Mouse (Mus musculus): ENCODE measurements around the gene Tcp11l1.
A peak's percentile ranks its signal among the peaks of the same experiment; 100 is the strongest.

The Tcp11l1 gene

DNA sequence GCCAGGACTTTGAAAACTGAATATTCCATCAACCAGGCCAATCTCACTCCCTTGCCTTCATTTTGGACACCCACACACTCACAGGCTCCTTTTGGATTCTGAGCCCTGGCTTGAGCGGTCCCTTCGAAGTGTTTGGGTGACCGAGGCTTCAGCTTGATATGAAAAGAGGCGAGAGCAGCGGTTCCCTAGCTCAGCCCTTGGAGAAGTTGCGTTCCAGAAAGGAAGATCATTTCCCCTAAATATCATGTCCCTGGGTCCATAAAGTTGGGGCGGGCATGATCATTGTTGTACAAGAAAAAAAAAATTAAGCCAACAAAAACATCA lies 479 bp upstream of the Tcp11l1 start:
- no peak for DNase-seq (ENCODE audit: low spot score)

DNA sequence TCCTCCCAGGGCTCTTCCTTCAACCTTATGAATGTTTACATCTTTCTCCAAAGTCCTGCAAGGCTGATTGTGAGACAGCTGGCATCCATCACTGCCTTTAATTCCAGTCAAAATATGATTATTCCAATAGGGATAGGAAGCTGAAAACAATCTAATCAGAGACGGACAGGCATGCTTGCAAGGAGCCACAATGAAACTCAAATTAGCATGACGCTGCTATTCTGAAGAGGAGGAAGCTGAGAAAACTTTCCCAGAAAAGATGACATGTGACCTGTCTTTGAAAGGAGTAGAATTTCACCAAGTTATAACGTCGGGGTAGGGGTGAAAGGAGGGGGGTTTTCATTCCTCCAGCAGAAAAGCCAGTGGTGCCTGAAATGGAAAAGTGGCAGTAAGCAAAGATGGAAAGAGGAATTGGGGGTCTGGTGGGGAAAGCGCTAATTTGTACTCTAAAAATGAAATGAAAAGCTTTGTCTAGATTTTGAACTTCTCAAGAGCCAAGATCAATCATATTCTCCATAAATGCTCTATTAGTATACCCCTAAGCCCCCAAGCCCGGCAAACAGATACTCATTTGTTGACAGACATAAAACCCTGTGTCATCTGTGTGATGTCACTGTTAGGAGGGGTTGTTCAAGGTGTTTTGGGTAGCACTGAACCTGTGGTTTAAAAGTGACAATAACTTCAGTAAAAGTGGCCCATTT lies 1.1 kb downstream of the Tcp11l1 start:
- DNase-seq (ENCODE audit: low spot score), result no peak

DNA sequence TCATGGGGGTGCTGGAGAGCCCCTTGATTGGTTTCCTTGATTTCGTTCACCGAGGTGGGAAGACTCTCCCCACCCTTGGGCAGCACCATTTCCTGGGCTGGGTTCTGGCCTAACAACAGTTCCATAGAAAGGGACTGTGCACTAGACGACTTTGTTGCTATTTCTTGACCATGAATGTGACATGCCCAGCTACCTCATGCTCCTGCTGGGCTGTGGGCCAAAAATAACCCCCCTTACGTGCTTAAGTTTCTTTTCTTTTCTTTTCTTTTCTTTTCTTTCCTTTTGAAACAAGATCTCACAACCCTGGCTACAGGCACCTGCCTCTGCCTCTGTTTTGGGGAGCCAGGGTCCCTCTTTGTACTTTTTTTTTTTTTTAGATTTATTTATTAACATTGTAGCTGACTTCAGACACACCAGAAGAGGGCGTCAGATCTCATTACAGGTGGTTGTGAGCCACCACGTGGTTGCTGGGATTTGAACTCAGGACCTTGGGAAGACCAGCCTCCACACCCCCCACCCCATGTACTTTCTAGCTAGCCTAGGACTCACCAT lies 2.1 kb downstream of the Tcp11l1 start:
- no peak for DNase-seq (ENCODE audit: low spot score)

DNA sequence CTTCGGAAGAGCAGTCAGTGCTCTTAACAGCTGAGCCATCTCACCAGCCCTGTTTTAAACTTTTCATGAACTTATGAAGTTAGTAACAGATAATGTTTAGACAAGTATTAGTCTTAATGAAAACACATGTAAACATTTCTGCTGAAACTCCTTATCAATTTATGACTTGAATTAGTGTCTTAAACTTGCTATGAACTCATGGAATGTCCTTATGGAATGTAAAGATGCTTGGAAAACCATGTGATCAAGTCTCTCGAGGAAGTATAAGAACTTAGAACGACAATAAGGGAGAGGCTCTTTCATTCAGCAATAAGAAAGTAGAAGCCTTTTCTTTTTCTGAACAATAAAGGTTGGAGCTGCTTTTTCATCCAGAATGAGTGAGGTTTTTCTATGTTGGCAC lies 7.6 kb downstream of the Tcp11l1 start:
- no peak for DNase-seq (ENCODE audit: low spot score)

DNA sequence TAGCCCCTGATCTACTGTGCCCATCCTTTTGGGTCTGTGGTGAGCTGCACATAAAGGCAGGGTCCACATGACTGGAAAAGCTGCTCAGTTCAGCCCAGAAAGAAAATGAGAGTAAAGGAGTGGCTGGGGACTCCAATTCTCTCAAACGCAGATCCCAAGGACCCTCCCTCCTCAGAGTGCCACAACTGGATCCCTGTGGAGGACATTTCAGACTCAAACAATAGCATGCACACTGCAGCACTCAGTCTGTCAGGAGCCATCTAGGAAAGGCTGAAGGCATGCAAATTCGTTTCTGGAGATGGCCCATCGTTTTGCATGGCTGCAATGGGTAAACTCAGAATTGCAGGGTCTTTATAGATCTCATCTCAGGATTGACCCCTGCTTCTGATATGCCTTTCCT lies 8.8 kb downstream of the Tcp11l1 start:
- DNase-seq (ENCODE audit: low spot score), result no peak

DNA sequence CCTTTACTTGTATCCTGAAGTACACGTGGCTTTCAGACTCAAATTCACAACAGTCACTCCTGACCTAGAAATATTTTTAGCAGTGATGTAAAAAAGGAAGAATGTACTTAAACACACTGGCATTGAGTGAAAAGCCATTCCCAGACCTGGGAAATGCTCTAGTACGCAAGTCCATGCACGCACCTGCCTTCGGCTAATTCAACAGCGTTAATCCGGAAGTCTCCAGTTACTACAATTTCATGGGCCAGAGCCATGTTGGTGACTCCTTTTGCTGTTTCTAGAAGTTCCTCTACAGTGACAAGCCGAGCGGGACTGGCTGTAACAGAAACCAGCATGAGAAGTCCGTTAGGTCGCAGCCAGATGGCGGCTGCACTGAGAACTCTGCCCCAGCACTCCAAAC lies 12.3 kb downstream of the Tcp11l1 start:
- DNase-seq (ENCODE audit: low spot score), result no peak

DNA sequence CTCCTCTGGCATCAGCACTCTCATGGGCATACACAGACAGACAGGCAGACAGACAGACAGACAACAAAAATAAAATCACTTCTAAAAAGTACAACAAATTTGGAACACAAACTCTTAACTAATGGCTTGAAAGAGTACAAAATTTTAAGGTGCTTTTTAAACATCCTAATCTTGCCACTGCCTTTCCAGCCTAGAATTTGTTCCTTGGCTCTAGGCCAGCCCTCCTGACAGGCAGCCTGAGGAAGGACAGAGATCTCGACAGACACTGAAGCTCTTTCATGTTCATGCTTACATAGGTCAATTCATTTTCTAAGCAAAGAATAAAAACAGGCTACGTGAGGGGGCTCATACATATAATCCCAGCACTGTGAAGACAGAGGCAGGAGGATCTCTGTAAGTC lies 19.4 kb downstream of the Tcp11l1 start:
- no peak for DNase-seq (ENCODE audit: low spot score)

DNA sequence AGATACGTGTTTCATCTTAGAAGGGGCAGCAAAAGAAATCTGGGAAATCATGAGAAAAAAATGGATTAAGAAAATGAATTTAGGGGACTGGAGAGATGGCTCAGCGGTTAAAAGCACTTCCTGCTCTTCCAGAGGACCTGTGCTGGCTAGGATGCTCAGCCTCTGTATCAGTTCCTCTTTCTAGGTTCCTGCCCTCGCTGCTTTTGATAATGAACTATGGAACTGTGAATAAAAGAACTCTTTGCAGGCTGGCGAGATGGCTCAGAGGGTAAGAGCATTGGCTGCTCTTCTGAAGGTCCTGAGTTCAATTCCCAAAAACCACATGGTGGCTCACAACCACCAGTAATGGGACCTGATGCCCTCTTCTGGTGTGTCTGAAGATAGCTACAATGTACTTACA lies 21.2 kb downstream of the Tcp11l1 start:
- no peak for DNase-seq (ENCODE audit: low spot score)

DNA sequence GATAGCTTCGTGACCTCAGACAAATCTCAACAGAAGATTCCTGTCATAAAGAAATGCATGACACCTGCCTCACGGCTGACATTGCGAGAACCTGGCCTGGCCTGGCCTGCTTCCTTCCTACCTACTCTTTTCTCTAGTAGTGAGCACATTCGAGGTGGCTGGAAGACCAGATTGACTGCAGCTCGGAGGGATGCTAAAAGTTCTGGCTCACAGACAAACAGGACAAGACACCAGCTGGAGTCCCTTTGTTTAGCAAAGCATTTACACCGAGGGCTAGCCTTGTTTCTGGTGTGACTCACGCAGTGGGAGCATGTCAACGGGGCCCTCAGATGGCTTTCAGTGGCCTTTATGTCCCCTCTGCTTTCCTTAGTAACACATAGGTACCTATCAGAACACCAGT lies 23.2 kb downstream of the Tcp11l1 start:
- DNase-seq (ENCODE audit: low spot score), result no peak

DNA sequence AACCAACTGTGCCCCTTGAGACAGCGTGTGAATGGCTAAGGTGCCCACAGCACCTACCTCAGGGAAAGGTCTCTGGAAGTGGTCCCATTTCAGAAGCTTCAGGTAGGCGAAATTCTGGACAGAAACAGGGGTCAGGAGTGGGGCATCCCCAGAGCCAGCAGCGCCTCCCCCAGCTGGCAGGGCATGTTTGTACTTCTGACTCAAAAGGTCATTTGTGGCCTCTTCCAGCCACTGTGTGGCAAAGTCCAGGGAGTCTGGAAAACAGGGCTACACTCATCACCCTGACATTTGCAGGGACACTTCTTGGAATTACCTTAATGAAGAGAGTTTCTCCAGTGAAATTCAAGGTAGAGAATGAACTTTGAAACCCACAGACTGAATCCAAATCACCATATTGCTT lies 23.6 kb downstream of the Tcp11l1 start:
- DNase-seq (ENCODE audit: low spot score), result peak; percentile 28

DNA sequence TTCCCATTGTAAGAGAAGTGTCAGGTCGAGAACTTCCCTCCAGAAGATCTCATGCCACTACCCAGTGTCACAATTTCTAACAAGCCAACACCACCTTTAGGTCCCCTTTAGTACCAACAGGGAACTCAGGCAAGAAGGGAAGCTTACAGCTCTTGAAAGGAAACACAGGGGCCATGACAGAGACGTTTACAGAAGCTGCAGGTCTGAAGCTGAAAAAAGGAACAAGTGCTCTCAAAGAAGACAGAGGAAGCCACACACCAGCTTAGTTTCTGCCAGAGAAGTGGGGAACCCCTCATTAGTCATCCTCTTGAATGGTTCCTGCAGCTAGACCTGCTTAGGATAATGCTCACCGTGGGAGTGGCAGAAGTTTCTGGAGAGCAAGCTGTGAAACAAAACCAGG lies 24.7 kb downstream of the Tcp11l1 start:
- no peak for DNase-seq (ENCODE audit: low spot score)

DNA sequence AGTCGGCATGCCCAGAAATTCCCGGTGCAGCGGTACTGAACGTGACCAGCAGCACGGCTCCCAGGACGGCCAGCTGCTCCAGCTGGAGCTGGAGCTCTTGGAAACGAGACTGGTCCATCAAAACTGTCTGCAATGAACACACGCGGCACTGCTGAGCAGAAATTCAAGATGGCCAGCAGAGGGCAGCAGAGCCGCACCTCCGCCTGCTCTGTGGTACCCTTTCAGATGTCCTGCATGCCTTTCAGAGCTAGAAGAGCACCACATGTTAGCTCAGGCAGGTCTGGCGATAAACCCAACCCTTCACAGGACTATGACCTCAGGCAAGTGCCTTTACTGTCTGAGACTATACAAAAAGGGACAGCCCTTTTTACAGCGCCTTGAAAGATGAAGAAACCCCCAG lies 26.6 kb downstream of the Tcp11l1 start:
- DNase-seq (ENCODE audit: low spot score), result peak; percentile 80

DNA sequence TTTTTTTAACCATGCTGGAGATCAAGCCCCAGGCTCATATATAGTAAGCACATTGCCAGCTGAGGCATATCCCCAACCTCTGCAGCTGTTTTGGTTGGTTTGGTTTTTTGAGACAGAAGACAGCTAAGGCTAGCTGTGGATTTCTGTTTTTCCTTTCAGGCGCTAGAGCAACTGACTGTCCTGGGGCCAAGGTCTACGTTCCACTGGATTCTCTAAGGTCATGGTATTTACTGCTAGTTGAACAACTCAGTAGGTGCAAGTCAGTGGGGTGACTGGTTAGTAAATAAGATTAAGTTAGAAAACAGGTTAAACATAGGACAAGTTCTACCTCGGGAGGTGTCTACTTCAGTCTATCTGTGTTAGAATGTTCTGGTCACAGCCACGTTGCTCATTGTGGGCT lies 27.2 kb downstream of the Tcp11l1 start:
- DNase-seq (ENCODE audit: low spot score), result no peak

DNA sequence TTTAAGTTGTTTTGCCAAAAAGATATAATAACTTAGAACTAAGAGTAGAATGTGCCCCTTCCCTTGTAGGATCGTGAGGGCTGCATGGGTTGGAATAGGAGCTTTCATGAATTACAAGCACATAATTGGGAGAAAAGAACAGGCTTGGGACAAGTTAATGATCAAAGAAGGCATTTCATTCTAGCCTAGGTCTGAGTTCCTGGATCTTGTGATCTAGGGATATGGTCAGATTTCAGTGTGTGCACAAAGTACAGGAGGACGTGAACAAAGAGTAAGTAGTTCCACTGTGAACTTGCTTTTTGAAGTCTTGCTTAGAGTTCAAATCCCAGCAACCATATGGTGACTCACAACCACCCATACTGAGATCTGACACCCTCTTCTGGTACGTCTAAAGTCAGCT lies 34.6 kb downstream of the Tcp11l1 start:
- DNase-seq (ENCODE audit: low spot score), result no peak

DNA sequence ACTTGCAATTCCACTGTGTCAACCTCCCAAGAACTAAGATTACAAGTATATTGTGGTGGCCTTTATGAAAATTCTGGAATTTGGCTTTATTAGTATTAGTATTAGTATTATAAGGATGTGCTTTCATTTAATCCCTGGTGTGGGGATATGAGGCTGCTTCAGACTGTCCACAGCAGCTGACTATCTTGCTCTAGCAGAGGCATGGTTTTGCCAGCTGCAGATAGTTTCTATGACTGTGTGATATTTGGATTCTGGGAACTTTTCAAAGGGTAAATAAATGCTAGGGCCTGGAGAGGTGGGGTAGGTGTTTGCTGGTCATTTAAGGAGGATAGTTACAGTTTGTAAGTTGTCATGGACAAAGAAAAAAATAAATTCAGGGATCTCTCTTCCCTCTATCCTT lies 40.2 kb downstream of the Tcp11l1 start:
- no peak for DNase-seq (ENCODE audit: low spot score)

DNA sequence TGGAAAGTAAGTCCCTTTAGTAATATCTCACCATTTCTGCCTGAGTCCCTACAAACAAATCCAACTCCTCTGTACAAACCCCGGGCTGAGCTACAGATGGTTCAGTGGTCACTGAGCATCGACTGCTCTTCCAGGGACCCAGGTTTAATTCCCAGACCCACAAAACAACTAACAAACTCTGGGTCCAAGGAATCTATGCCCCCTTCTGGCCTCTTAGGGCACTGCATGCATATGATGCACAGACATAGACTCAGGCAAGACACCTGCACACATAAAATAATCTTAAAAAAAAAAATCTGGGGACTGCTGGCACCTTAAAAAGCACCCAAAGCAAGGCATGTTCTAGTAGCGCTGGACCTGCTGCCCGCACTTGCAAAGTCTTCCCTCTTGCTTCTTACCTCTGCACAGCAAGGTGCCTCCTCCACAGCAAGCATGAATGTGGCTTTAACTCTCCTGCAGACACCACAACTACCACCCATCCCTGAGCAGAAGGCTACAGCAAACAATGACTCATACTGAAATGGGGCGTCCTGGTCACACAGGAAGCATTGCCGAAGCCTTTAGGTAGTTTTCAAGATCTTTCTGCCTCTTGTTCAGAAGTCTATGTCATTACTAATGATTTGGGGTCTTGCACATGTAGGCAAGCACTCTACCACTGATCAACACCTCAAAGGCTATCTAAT lies 42.7 kb downstream of the Tcp11l1 start:
- no peak for DNase-seq (ENCODE audit: low spot score)

DNA sequence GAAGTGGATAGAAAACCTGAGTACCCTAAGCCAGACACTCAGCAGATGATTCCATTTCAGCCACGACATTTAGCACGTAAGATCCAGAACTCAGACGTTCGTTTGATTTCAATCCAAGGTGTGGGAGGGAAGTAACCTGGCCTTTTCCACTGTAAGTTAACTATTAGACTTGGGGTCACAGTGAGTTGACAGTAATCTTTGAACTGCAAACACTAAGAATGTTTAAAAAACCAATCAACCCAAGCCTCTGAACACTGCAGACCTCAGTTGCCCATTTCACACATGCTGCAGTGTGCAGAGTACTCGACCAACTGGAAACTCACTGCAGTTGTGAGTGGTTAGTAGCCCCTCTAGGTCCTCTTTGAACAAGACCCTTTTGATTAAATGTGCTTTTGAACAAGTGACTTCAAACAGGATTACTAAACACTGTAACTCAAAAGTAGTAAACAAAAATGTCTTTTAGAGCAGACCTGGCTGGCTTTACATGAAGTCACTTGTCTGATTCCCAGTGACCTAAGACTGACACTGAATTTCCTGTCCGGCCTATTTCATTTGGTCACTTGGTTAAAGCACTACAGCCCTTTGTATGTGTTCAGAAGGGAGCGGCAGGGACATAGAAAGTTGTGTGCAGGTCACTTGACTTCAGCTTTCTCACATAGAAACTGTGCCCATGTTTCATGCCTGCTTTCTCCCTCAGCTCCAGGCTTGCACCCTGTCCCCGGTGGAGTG lies 48.4 kb downstream of the Tcp11l1 start:
- DNase-seq (ENCODE audit: low spot score), result peak; percentile 43

DNA sequence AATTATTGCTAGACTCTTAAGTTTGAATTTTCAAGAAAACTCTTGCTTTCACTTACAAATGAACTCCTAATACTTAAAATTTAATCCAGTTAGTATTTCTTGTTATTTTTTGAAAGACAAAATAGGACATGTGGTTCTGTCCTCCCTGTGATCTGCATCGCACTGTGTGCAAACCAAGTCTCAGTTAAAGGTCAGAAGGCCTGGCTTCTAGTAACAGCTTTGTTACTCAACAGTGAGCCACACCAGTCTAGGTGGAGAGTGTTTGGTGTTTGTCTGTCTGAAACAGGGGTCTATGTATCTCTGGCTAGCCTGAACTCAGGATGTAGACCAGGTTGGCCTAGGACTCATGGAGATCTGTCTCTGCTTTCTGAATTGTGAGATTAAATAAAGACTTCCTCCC lies 53.3 kb downstream of the Tcp11l1 start:
- no peak for DNase-seq (ENCODE audit: low spot score)

DNA sequence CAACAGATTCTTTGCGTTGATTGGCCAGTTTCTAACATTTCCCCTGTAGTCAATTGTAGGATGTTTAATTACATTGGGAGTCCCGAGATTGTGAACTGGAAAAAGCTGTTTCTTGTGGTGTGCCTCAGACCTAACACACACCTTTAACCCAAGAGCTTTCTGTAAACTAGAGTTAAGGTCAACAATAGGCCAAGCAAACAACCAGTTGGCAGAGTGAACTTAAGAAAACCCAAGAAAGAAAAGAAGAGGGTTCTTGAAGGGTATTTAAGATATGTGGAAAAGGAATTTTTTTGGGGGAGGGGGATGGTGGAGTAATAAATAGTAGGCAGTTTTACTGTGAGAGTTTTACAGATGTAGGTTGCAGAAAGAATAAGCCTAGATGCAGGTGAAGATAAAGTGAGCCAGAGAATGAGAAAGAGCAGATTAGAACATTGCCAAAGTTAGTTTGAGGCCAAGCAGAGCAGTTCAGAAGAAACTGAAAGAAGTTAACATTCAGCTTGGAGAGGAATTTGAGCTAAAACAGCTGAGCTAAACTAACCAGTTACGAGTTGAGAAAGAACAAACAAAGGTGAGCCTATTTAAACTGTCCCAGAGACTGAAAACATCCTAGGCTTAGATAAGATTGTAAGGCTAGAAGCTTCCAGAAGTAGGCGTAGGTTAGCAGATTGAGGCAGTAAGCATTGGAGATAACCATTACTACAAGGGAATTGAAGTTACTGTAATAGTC lies 95.8 kb downstream of the Tcp11l1 start:
- DNase-seq (ENCODE audit: low spot score), result peak; percentile 46

DNA sequence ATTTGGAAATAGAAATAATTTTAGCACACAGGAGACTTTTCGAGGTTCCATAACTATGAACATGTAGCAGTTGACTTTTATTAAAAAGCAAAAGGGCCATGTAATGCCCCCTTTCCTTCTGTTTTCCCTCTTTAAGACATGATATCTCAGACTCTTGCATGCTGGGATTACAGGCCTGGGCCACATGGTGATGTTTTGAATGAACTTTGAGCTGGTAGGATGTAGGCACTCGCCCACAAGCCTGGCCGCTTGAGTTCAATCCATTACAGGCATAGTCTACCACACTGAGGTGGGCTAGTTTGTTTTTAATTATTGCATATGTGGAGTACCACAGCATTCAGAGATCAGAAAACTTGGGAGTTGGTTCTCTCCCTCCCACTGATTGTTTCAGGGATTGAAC lies 97.2 kb downstream of the Tcp11l1 start:
- no peak for DNase-seq (ENCODE audit: low spot score)

Measured in yolk sac, embryonic 10.5 days (tissue).